Mouse (Mus musculus) small intestine, adult 2 months (tissue): ENCODE measurements around the gene Omp.

Experiments used
- CTCF ChIP-seq: fragments of 200-500 bp; IDR thresholded peaks from 2 replicates; pipeline ENCODE4 v1.5.1; 2012; ENCODE audit warnings: low read depth, mild to moderate bottlenecking, control low read depth, inconsistent platforms, low read length, moderate library complexity, mixed read lengths; ENCODE audit not compliant: insufficient replicate concordance, insufficient read length; ENCODE audit errors: extremely low read depth
- POLR2A ChIP-seq: fragments of 200-500 bp; IDR thresholded peaks from 2 replicates; pipeline ENCODE4 v1.6.1; 2012; ENCODE audit warnings: low read depth, mild to moderate bottlenecking, control low read depth, inconsistent platforms, low read length, moderate library complexity

- TF ChIP-seq CTCF (no peak), POLR2A (no peak)
Observed at GRCm38 (mm10) chr7:98106272-98106671, 39.0 kb downstream of the Omp start.
